ENCODE assay signal across 8 mouse cellular contexts in the genomic region with DNA sequence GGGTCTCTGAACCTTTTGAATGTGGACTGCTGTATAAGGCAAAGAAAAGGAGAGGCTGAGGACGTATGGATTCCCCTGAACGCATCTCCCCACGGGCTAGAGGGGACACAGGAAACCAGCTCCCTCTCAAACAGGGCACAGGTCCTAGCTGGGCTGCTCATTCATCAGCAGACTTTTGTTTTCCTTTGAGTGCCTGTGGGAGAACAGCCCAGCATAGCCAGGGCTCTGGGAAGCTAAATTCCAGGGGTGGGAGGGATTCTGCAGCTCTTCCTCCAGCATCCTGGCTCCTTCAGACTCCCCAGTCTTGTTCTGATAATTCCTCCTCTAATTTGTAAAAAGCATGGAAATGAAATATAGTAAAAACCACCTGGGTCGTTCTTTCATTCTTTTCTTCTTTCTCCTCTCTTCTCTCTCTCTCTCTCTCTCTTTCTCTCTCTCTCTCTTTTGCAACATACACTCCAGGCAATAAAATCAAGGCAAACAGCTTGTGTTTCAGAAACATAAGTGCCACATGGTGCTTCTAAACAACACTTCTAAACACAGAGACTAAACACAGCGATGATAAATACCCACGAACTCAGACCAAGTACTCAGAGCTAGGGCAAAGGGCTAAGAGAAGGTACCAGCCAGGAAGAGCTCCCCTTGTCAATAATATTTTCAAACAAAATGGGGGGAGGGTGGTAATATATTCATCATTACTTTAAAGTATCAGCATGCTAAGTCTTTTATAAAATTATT.
DNase-seq lines count a peak whose midpoint lies in the region; ATAC-seq and TF ChIP-seq lines count a peak whose summit lies in the region.

No protein-coding gene starts in this region.

- no peak overlapping the region for H3K9ac ChIP-seq in heart, adult 2 months (ENCODE audit: low read depth, low read length)
- no peak overlapping the region for H3K9ac ChIP-seq in hindbrain, embryonic 15.5 days

- no peaks in the 10 kb centered on the region for H3K27me3 ChIP-seq in heart, adult 2 months (ENCODE audit: control insufficient read depth, insufficient read depth, low read length)
- H3K27me3 ChIP-seq in forebrain, embryonic 10.5 days (ENCODE audit: poor library complexity, severe bottlenecking): no peaks in the 10 kb centered on the region
- H3K27me3 ChIP-seq in hindbrain, embryonic 15.5 days: no peaks in the 10 kb centered on the region

- no peak overlapping the region for H3K27ac ChIP-seq in heart, adult 2 months
- H3K27ac ChIP-seq in forebrain, embryonic 10.5 days: peak overlapping the region; percentile 79
- H3K27ac ChIP-seq in hindbrain, embryonic 15.5 days (replicated peaks): no peak overlapping the region

- intact Hi-C loops in heart, adult 2 months (cut with DNase I): no loop called here

- ATAC-seq in hindbrain, embryonic 15.5 days (ENCODE audit: low FRiP score, low read depth): peak; percentile 68; the same call in 1 of the 2 replicates

- H3K36me3 ChIP-seq in heart, adult 2 months (ENCODE audit: control insufficient read depth, insufficient read depth, low read length): no peaks in the 10 kb centered on the region
- 0 out of 2 replicates have a peak, but pooled peaks cover 6% of the 10 kb centered on the region for H3K36me3 ChIP-seq in forebrain, embryonic 10.5 days (replicated peaks)
- no peaks in the 10 kb centered on the region for H3K36me3 ChIP-seq in hindbrain, embryonic 15.5 days

- no peak overlapping the region for H3K4me2 ChIP-seq in hindbrain, embryonic 15.5 days

- peak; percentile 7 to 13 for DNase-seq in heart, adult 18-20 months
- DNase-seq in heart, adult 2 months: no peak
- peak; percentile 37 for DNase-seq in forebrain, embryonic 10.5 days (ENCODE audit: extremely low spot score, low spot score)
- peak; percentile 80 for DNase-seq in mesoderm, embryonic 11.5 days (ENCODE audit: low read depth, low spot score)
- DNase-seq in adrenal gland, postnatal 25 days: no peak
- no peak for DNase-seq in urinary bladder, adult 18-20 months (ENCODE audit: low spot score in 2 of 2)
- DNase-seq in adrenal gland, postnatal 4 days (ENCODE audit: low spot score in 2 of 2): no peak

- TF ChIP-seq EP300 in heart, adult 2 months (IDR thresholded peaks at IDR 0.05; ENCODE audit: insufficient read depth, low read depth, low read length): no peak

- peaks cover 1% of the 10 kb centered on the region for H3K4me1 ChIP-seq in heart, adult 2 months (ENCODE audit: control insufficient read depth, insufficient read depth, low read length)
- peaks cover 50% of the 10 kb centered on the region for H3K4me1 ChIP-seq in forebrain, embryonic 10.5 days
- H3K4me1 ChIP-seq in hindbrain, embryonic 15.5 days (replicated peaks): peaks cover 9% of the 10 kb centered on the region

- H3K4me3 ChIP-seq in heart, adult 2 months: no peak overlapping the region
- H3K4me3 ChIP-seq in forebrain, embryonic 10.5 days: peak overlapping the region; percentile 27
- H3K4me3 ChIP-seq in hindbrain, embryonic 15.5 days: no peak overlapping the region

- TF ChIP-seq POLR2A in heart, adult 2 months (IDR thresholded peaks at IDR 0.05; ENCODE audit: insufficient read depth, low read depth, low read length): no peak

- TF ChIP-seq CTCF in heart, adult 2 months (IDR thresholded peaks at IDR 0.05): no peak

- H3K9me3 ChIP-seq in forebrain, embryonic 10.5 days: no peaks in the 10 kb centered on the region
- H3K9me3 ChIP-seq in hindbrain, embryonic 15.5 days: no peaks in the 10 kb centered on the region

- 22% methylated on average over 6 of the region's 6 CpGs for WGBS in heart, adult 2 months
- 18% methylated on average over 6 of the region's 6 CpGs for WGBS in forebrain, embryonic 10.5 days
- WGBS in hindbrain, embryonic 15.5 days: 10% methylated on average over 6 of the region's 6 CpGs

- H3K79me2 ChIP-seq in heart, adult 2 months (replicated peaks; ENCODE audit: control insufficient read depth, insufficient read depth, low read length): no peaks in the 10 kb centered on the region

Comparison
In these comparisons a context has a peak if more than half of its experiments do, and no peak if none do; other contexts are left out.
1. DNase-seq: peak in heart, adult 18-20 months (2 of 2), forebrain, embryonic 10.5 days (single experiment) and mesoderm, embryonic 11.5 days (single experiment); none in heart, adult 2 months (0 of 2), adrenal gland, postnatal 25 days (single experiment), urinary bladder, adult 18-20 months (0 of 2) and adrenal gland, postnatal 4 days (0 of 2).